Mouse (Mus musculus): Measurements from ENCODE around the gene Cops2.

Cops2 gene

GRCm38 (mm10) chr2:125781978-125782718, 76.8 kb downstream of the Cops2 start:
- no peak for DNase-seq (ENCODE audit: low read depth, low spot score)

GRCm38 (mm10) chr2:125781006-125781405, 77.9 kb downstream of the Cops2 start:
- DNase-seq (ENCODE audit: low read depth, low spot score): no peak

Measured in retina, adult 2 months (tissue).